Mouse (Mus musculus): Measurements from ENCODE around the gene Hephl1. TPM values are rescaled to one million over a fixed set of nuclear protein-coding genes. Genes with fewer than 3 reads are reported as not detected.

Hephl1 gene
- not detected in 2 replicates for polyA plus RNA-seq (2015; fragmentation: Nextera tagmentation; extraction: Ambion mirVana)

GRCm38 (mm10) chr9:15112008-15112407 is at the start of gene Hephl1:
Hephl1 (minus strand) TSS chr9:15112108.

GRCm38 (mm10) chr9:15045084-15045669 is 66.7 kb downstream of the Hephl1 start, which contains the start of gene Panx1:
Panx1 (minus strand) TSS chr9:15045478.

Other genes with a start within 250 kb of the Hephl1 start
- not detected in 2 replicates for gene Izumo1r, start 208.2 kb downstream of the Hephl1 start, polyA plus RNA-seq (2015; fragmentation: Nextera tagmentation; extraction: Ambion mirVana)
- 127 and 133 TPM in 2 replicates for gene Panx1, start 66.6 kb downstream of the Hephl1 start, polyA plus RNA-seq (2015; fragmentation: Nextera tagmentation; extraction: Ambion mirVana)
- 37.4 and 42.3 TPM in 2 replicates for gene Vstm5, start 126.9 kb upstream of the Hephl1 start, polyA plus RNA-seq (2015; fragmentation: Nextera tagmentation; extraction: Ambion mirVana)
- 28.1 and 28.5 TPM in 2 replicates for gene Med17, start 167.8 kb upstream of the Hephl1 start, polyA plus RNA-seq (2015; fragmentation: Nextera tagmentation; extraction: Ambion mirVana)
- 48.0 and 48.2 TPM in 2 replicates for gene Taf1d, start 194.1 kb upstream of the Hephl1 start, polyA plus RNA-seq (2015; fragmentation: Nextera tagmentation; extraction: Ambion mirVana)
- gene 4931406C07Rik, start 194.3 kb upstream of the Hephl1 start, polyA plus RNA-seq (2015; fragmentation: Nextera tagmentation; extraction: Ambion mirVana) = 17.2 and 18.1 TPM in 2 replicates
- 9.5 TPM in 2 replicates for gene Cep295, start 245.7 kb upstream of the Hephl1 start, polyA plus RNA-seq (2015; fragmentation: Nextera tagmentation; extraction: Ambion mirVana)

Data from neural tube, postnatal 0 days (tissue).